Mouse (Mus musculus): ENCODE measurements around the gene Zfyve28.
A peak's percentile ranks its signal among the peaks of the same experiment; 100 is the strongest.

Gene Zfyve28

GRCm38 (mm10) chr5:34288154-34288716 is at the start of gene Zfyve28, which contains the start of gene Cfap99:
Gene Zfyve28 (minus strand): TSS chr5:34288449.
Gene Cfap99 (plus strand): TSS chr5:34288600.
- peak; percentile 81 for DNase-seq (ENCODE audit: extremely low spot score, low spot score)

GRCm38 (mm10) chr5:34336775-34337450 is 48.7 kb upstream of the Zfyve28 start:
- peak; percentile 72 for DNase-seq (ENCODE audit: extremely low spot score, low spot score)

- DNase-seq (ENCODE audit: extremely low spot score, low spot score) = peak; percentile 98
Observed at GRCm38 (mm10) chr5:34336097-34336774, 48.0 kb upstream of the Zfyve28 start, which contains the start of gene Rnf4. Gene Rnf4 (plus strand): TSS chr5:34336289.

GRCm38 (mm10) chr5:34335539-34336096 is 47.4 kb upstream of the Zfyve28 start:
- DNase-seq (ENCODE audit: extremely low spot score, low spot score) = no peak

- DNase-seq (ENCODE audit: extremely low spot score, low spot score) = no peak
Observed at GRCm38 (mm10) chr5:34334081-34334480, 45.8 kb upstream of the Zfyve28 start.

- no peak for DNase-seq (ENCODE audit: extremely low spot score, low spot score)
Observed at GRCm38 (mm10) chr5:34330136-34330535, 41.9 kb upstream of the Zfyve28 start.

- DNase-seq (ENCODE audit: extremely low spot score, low spot score) = peak; percentile 42
Observed at GRCm38 (mm10) chr5:34326875-34327576, 38.8 kb upstream of the Zfyve28 start.

GRCm38 (mm10) chr5:34326249-34326691 is 38.0 kb upstream of the Zfyve28 start:
- peak; percentile 15 for DNase-seq (ENCODE audit: extremely low spot score, low spot score)

GRCm38 (mm10) chr5:34325286-34325685 is 37.0 kb upstream of the Zfyve28 start:
- DNase-seq (ENCODE audit: extremely low spot score, low spot score) = no peak

GRCm38 (mm10) chr5:34321236-34321635 is 33.0 kb upstream of the Zfyve28 start:
- DNase-seq (ENCODE audit: extremely low spot score, low spot score) = no peak

- DNase-seq (ENCODE audit: extremely low spot score, low spot score) = no peak
Observed at GRCm38 (mm10) chr5:34319491-34320034, 31.3 kb upstream of the Zfyve28 start.

- DNase-seq (ENCODE audit: extremely low spot score, low spot score) = no peak
Observed at GRCm38 (mm10) chr5:34309016-34309415, 20.8 kb upstream of the Zfyve28 start.

- DNase-seq (ENCODE audit: extremely low spot score, low spot score) = no peak
Observed at GRCm38 (mm10) chr5:34302377-34302776, 14.1 kb upstream of the Zfyve28 start.

GRCm38 (mm10) chr5:34298937-34299535 is 10.8 kb upstream of the Zfyve28 start:
- no peak for DNase-seq (ENCODE audit: extremely low spot score, low spot score)

GRCm38 (mm10) chr5:34298061-34298460 is 9.8 kb upstream of the Zfyve28 start:
- no peak for DNase-seq (ENCODE audit: extremely low spot score, low spot score)

GRCm38 (mm10) chr5:34295141-34295540 is 6.9 kb upstream of the Zfyve28 start:
- no peak for DNase-seq (ENCODE audit: extremely low spot score, low spot score)

GRCm38 (mm10) chr5:34294696-34295095 is 6.4 kb upstream of the Zfyve28 start:
- DNase-seq (ENCODE audit: extremely low spot score, low spot score) = no peak

- DNase-seq (ENCODE audit: extremely low spot score, low spot score) = no peak
Observed at GRCm38 (mm10) chr5:34293363-34293762, 5.1 kb upstream of the Zfyve28 start.

GRCm38 (mm10) chr5:34289286-34289685 is 1.0 kb upstream of the Zfyve28 start:
- no peak for DNase-seq (ENCODE audit: extremely low spot score, low spot score)

- peak; percentile 52 for DNase-seq (ENCODE audit: extremely low spot score, low spot score)
Observed at GRCm38 (mm10) chr5:34287838-34288145, 457 bp downstream of the Zfyve28 start.
